Mouse (Mus musculus) heart, postnatal 10 days (tissue): ENCODE results near the gene Ripor2. TPM values are rescaled to one million over a fixed set of nuclear protein-coding genes. Genes with fewer than 3 reads are reported as not detected.

Experiments
- DNase-seq, 2 experiments: peaks; one replicate each; pipeline ENCODE4 v3.0.0; 2021
- intact Hi-C: fragments of 180-260 bp; cut with DNase I; formaldehyde crosslinking; loops from one replicate; pipeline ENCODE4 v1.15.1; 2025
- total RNA-seq, 2 experiments: library from RNA; stranded (reverse); gene quantifications; 2 replicates each; pipeline ENCODE4 v1.2.3; 2021

Gene Ripor2
- 10 to 100 TPM; 13.0 to 16.3 TPM for total RNA-seq

DNA sequence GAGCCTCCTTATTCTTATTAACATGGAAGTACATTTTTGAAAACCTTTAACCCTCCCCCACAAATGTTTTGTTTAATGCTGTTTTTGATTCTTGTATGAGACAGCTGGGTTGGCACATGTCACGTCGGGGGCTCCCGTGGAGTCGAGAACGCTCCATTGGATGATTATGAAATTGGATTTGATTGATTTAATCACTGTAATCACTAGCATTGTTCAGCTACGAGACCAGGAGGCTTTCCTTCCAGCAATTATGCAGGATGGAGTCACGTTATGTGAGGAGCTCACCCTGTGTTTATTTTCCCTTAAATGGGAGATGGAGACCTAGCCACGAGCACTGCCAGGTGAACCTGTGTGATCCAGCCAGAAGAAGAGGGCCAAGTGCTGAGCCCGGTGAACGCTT is at the start of gene Ripor2:
TSS of gene Ripor2 (plus strand) at position 357 of the 400 bp plus-strand sequence.
- DNase-seq = no peak
- intact Hi-C loops = no loop called here

DNA sequence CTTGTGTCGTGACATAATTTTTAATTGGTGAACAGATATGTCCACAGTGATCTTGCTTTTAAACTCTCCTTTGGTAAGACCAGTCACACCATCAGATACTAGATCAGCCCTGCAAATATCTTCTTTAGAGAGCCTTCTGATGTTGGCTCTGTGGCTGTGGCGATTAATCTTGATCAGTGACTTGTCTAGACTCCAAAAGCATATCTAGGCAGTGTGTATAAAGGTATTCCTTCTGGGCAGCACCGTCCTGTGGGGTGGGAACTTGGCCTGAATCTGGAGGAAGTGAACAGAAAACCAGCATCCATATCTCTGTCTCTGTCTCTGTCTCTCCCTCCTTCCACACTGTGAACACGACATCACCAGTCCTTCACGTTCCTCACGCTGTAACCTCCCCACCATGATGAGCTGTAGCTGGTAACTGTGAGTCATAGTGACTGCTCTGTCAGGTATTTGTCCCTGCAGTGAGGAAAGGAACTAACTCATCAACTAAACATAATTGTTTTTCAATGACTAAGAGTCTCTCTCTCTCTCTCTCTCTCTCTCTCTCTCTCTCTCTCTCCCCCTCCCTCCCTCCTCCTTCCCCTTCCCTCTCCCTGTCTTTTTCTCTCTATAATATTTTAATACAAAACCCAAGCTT is 45.3 kb upstream of the Ripor2 start:
- no peak for DNase-seq
- intact Hi-C loops = no loop called here

DNA sequence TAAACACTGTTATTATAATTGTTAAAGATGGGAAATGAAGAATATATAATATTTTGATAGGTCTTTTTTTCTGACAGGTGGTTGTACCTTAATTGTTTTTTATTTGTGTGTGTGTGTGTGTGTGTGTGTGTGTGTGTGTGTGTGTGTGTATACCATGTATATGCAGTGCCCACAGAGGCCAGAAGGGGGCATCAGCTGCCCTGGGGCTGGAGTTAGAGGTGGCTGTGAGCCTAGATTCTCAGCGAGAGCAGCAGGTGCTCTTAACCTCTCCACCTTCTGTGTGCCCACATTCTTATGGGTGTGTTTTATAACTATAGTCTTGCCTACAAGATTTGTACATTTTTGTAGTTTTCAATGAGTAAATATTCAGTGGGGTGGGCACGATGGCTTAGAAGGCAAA is 44.0 kb upstream of the Ripor2 start:
- intact Hi-C loops = no loop called here
- no peak for DNase-seq

DNA sequence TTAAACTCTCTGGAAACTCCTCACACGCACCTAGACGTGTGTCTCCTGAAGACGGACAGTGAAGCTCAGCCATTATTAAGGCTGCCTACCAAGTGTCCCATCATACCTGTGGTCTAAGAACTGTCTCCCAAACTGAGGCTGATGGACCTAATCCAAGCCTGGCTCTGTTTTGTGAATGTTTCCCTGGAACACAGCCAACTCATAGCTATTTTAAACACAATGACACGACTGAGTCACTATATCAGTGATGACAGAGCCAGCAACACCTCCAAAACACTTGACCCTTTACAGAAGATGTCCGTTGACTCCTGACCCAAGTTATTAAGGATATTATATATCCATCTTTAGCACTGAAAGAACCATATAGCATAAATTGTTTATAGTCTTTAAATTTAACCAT is 43.0 kb upstream of the Ripor2 start:
- intact Hi-C loops = no loop called here

DNA sequence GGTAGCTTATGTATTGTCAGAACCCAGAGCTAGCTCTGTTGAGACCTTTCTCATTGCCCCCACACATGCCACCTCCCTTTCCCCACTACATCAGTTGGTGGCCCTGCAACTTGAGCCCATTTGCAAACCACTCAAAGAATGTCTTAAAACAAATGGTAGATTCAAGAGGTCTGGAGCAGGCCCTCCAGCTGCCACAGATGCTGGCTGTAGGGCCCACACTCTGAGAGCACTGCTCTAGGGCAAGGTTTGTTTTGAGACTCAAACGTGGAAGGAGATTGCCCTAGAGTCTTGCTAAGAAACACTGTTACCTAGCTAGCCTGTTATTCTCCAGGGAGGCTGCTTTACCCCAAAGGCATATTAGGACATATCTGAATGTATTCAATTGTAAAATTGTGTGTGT is 36.3 kb upstream of the Ripor2 start:
- DNase-seq = no peak
- intact Hi-C loops = no loop called here

More for the DNA sequence above, 43.0 kb upstream of the Ripor2 start:
- peak; percentile 77 to 80 for DNase-seq

DNA sequence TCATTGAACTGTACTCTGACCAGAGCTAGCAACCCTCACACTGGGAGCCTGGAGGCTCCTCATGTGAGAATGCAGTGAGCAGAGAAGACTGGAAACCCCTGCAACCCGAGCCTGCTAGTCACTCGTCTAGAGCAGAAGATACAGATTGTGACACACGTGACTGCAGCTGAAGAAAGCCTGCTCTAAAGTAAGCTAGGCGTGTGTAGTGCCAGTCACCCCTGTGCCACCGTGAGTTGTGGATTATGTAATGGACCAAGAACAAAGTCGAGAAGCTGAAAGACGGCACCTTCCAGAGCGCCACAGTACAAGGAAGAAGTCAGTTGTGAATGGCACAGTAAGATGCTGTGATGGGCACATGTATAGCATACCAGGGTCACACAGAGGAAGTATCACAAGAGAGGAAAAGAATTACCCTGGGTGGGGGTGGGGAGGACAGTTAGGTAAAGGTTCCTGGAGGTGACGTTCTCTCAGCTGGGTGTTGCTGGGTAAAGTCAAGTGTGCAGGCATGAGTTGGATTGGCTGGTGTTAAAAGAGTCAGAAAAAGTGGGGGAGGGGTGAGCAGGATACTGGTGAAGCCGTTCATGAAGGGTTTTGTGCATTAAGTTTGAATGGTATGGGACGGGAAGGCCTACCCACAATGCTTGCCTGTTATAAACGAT is 35.1 kb upstream of the Ripor2 start:
- no peak for DNase-seq
- intact Hi-C loops = no loop called here

DNA sequence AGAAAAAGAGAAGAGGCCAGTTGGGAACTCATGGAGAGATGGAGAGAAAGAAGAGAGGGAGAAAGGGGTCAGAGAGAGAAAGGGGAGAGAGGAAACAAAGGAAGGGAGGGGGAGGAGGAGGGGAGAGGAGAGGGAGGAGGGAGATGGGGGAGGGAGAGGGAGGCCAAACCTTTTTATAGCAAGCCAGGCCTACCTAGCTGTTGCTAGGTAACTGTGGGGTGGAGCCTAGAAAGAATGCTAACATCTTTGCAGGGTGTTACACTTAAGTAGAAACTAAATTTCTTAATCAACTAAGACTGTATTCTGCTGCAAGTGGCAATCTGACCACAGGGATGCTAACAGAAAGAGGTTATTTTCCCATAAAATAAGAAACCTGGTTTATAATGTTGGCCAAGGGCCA is 33.1 kb upstream of the Ripor2 start:
- intact Hi-C loops = no loop called here
- DNase-seq = no peak

DNA sequence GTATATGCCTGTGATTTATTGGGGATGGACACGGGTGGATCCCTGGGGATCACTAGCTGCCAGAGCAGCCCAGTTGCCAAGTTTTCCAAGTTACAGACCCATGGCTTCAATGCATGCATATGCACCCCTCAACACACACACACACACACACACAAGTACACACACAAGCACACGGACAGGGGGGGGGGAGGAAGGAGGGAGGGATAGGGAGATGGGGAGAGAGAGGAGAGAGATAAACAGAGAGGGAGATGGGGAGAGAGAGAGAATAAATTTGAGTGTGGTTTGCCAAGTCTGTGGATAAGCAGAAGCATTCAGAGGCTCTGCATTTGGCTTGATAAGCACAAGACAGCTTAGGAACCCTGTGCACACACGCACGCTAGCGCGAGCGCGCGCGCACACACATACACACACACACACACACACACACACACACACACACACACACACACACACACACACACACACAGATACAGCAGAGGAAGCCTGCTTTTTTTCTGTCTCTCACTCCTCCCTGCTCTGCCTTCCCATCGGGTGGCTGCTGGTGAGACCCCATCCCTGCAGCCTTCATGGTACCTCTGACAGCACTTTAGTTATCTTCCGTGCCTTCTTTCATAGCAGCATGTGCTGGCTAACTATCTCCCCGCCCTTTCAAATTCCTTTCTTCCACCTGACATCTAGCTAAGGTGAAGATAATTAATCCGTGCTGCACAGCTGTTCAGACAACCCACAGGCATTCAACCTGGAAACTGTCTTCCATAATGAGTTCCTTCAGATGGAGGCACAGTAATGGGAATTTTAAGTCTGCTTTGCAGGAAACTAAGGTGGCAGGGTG is 30.7 kb upstream of the Ripor2 start:
- no peak for DNase-seq

DNA sequence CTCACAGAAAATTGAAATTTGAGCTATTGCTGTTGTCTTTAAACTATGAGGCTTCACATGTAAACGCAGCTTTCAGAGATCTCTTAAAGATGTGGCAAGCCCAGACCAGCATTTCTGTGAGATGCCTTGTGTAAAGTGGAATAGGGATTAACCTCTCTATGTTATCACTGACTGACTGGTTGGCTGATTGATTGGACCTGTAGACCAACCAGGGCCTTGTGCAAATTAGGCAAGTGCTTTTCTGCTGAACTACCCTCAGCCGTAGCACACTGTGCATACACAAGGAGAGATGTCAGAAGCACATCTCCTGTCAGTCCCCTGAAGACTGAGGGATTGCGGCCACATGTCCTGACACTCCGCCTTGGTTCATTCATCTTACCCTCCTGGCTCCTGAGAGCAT is 29.9 kb upstream of the Ripor2 start:
- intact Hi-C loops = no loop called here
- DNase-seq = no peak

More for the DNA sequence above, 30.7 kb upstream of the Ripor2 start:
- intact Hi-C loops = no loop called here

DNA sequence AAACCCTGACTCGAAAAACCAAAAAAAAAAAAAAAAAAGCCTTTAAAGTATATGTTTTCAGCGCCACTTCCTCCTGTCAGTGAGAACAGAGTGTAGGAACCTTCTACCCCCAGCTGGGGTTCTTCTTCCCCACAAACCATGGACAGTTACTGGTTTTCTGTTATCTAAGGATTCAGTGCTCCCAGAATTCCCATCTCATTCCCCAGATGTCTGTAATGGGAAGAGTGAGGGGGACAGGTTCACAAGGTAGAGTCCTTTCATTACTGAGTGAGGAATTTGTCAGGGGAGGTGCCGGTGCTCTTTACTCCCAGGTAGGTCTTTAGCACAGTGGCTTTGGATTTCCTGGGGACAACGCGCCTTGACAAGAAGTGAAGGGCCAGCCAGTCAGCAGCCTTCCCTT is 20.6 kb upstream of the Ripor2 start:
- no peak for DNase-seq
- intact Hi-C loops = no loop called here

DNA sequence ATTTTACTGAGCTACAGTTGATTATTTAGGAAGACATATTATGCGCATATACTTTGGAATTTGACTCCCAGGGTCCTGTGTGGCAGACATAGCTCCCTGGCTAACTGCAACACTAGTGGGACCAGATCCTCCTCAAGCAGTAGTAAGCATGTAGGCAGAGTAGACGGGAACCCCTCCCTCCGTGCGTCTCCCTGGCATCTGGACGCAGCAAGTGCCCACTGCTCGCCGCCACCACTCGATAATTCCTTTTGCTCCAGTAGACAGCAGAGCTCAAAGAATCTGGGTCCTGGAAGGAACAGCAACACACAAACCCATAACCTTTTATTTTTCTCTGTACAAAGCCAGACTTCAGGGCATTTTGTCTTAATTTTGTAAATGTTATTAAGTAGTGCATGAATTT is 17.3 kb upstream of the Ripor2 start:
- intact Hi-C loops = loop anchor here (5.0 kb wide), 2 partner anchors 42 to 123 kb away; no protein-coding TSS in a partner anchor

DNA sequence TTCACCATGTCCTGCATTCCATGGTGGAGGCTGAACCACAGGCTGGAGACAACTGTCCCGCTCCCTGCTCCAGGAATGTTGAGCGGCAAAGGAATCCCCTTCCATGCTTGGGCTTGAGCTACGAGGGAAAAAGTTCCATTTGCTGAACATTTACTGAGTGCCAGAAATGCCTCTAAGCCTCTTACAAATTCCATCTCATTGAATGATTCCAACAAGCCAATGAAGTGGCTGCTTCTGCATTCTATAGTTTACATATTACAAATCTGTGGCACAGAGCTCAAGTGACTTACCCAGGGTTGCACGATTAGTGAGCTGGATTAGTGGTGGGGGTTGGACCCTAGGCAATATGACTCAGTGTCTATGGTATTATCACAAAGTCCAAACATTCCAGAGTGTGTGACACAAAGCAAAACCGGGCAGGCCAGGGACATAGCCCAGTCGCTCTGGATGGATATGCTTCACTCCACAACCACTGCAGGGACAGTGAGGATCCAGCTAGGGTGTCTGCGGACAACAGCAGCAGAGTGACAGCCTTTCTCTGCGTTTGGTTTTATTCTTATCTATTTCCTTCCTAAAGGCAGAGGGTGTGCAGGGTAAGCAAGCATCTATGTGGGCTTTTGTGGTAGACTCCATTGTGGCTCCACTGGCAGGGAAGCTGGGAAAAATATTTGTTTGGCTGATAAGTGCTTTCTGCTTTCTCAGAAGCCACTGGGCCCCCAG is 16.6 kb upstream of the Ripor2 start:
- intact Hi-C loops = loop anchor here (5.0 kb wide), 2 partner anchors 43 to 122 kb away; no protein-coding TSS in a partner anchor
- DNase-seq = peak; percentile 67 to 69

More for the DNA sequence above, 17.3 kb upstream of the Ripor2 start:
- DNase-seq = peak in 1 of 2 experiments; percentile 32

DNA sequence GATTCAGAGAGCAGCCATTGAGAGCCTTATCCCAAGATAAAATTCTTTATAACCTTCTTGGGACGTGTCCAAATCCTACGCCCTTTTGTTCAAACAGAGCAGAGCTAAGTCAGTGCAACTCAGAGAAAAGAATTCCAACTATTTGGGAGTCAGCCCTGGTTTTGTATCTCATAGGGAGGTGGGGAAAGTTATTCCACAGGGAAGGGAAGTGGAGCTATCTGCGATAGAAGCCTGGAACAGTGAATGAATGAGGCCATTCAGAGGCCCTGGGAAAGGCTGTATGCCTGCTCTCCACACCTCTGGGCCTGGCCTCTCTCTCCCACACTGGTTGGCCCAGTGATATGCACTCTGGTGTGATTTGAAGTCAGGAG is 16.1 kb upstream of the Ripor2 start:
- intact Hi-C loops = loop anchor here (5.0 kb wide), 2 partner anchors 44 to 121 kb away; no protein-coding TSS in a partner anchor
- peak; percentile 84 to 87 for DNase-seq

DNA sequence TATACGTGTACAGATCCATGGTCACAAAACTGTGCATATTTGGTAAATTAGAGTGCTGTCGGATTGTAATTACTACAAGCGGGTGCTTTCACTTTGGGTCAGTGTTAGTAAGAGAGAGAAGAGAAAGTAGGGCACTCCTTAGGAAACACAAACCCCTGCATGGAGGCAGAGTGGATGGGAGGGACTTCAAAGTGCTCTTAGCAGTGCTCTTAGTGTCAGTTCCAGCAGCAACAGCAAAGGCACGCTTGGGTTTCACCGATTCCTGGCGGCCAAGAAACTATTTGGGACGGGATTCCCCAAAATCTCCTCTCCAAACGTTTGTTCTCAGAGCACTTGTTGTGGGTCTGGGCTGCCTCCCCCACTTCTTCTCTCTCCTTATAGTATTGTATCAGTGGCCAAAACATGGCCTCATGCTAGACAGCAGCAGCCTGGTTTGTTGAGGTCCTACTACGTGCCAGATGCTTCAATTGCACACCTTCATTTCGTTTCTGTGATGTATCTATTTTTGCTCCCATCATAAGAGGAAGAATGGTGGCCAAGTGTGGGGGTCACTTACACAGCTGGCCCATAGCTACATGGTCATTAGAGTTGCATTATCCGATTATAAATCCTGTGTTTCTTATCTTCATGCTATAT is 14.7 kb upstream of the Ripor2 start:
- intact Hi-C loops = loop anchor here (5.0 kb wide), 2 partner anchors 45 to 120 kb away; no protein-coding TSS in a partner anchor
- DNase-seq = no peak

DNA sequence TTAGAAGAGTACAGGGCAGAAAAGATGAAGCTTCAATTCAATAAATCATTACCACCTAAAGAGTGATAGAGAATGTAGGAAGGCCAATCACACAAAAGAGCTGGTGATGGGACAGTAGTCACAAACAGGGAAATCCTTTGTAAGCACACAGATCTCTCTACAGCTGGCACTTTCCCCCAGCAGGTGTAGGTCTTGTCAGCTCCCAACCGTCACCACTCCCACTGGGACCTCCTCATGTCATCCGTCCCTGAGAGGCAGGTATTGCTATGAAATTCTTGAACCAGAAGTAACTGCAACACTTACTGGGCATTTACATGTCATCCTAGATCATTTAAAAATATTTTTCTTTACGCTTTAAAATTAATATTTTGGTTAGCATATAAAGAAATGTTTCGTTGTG is 12.9 kb upstream of the Ripor2 start:
- intact Hi-C loops = loop anchor here (5.0 kb wide), 2 partner anchors 47 to 118 kb away; no protein-coding TSS in a partner anchor
- no peak for DNase-seq

DNA sequence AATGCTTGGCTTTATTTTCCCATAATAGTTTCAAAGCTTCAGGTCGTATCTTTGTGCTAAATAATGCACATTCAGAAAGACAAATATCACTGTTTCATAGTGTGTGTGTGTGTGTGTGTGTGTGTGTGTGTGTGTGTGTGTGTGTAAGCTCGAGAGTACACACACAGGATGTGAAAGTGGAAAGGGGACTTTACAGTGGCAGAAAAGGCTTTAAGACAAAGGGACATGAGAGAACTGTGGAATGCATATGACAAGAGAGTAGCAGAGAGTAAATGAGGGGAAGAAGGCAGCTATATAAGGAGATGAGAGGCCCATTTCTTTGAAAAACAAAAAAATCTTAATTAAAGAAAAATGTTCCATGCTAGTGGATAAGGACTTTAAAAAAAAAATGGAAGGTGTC is 11.3 kb upstream of the Ripor2 start:
- DNase-seq = no peak
- intact Hi-C loops = loop anchor here (5.0 kb wide), 1 partner anchor 72 kb away; no protein-coding TSS in a partner anchor

DNA sequence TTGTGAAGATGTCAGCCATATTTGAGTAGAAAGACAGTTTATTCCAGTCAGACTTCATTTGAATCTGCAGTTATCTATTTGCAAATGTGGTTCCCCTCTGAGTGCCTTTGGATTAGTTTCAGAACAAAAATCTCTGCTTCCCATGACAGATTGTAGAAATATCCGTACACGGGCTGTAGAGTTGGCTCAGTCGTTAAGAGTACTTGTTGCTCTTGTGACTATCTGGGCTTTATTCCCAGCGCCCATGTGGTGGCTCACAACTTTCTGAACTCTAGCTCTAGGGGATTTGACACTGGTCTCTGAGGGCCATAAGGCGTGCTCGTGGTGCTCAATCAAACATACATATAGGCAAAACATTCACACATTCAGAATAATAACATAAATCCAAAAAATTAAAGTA is 10.1 kb upstream of the Ripor2 start:
- peak; percentile 58 to 73 for DNase-seq

DNA sequence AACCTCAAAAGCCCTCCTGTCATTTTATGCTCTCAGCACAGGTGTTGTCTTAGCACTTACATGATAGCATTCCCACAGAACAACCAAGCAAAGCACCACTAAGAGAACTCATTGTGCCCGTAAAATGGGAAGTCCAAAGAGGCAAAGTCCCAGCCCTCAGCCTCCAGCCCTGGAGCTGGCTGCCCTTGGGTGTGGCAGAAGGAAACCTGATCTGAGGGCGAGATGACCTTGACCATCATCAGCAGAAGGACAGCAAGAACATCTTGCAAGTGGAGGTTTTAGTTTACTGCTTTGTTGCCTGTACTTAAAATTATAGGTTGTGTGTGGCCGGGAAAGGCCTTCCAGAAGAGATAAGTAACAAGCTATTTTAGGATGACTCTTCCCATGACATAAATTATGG is 6.9 kb upstream of the Ripor2 start:
- intact Hi-C loops = no loop called here
- no peak for DNase-seq

More for the DNA sequence above, 10.1 kb upstream of the Ripor2 start:
- intact Hi-C loops = loop anchor here (5.0 kb wide), 1 partner anchor 70 kb away; no protein-coding TSS in a partner anchor

DNA sequence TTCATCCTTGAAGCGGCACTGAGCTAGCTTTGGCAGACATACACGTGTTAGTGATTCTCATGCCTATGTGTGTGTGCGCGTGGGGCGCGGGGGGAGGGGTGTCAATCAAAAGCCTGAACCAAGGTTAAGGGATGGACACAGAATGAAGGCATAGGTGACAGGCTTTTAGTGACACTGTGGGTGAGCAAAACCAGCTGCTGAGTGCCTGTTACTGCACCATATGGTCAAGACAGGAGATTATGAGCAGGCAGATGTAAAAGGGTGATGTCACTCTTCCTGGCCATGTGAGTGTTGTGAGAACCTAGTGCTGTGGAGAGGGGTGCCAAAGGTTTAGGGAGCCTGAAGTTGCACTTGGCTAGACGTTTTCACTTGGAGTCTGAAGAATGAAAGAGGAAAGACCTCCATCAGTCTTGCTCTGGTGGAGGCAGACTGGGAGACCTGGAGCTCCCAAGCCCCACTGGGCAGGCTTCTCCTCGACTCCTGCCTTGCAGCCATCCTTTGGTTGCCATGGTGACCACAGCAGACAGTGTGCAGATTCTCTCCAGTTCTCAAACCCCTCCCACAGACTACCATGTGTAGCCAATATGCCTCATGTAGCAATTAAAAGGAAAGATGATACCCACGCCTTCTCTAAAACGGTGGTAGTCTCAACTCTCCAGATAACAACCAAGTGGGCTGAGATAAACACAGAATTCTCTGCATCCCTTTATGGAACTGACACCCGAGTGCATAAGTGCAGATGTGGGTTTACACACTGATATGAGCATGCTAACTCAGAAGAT is 5.5 kb upstream of the Ripor2 start:
- DNase-seq = peak; percentile 52 to 53
- intact Hi-C loops = no loop called here
